Mouse (Mus musculus) heart, postnatal 0 days (tissue): ENCODE data around the gene Tapbpl. TPM values are rescaled to one million over a fixed set of nuclear protein-coding genes. Genes with fewer than 3 reads are reported as not detected.

Experiments used
- ATAC-seq: fragments of 200-750 bp; cut with Nextera tagmentation; 2 replicates; pipeline ENCODE4 v1.8.0; 2017; ENCODE audit warnings: low read depth, moderate number of reproducible peaks, moderate library complexity; ENCODE audit not compliant: insufficient read depth
- DNase-seq: peaks from one replicate; pipeline ENCODE4 v3.0.0-alpha.2; 2016; ENCODE audit warnings: low spot score
- H3K27ac ChIP-seq: fragments of 300-500 bp; sonication (generic); 2 replicates; pipeline ENCODE4 v1.5.1; 2014; ENCODE audit warnings: low read depth, mild to moderate bottlenecking
- H3K27me3 ChIP-seq: fragments of 300-500 bp; sonication (generic); 2 replicates; pipeline ENCODE4 v1.6.1; 2014; ENCODE audit warnings: low read length, mixed read lengths; ENCODE audit not compliant: control insufficient read depth, insufficient read depth
- H3K36me3 ChIP-seq: fragments of 300-500 bp; sonication (generic); replicated peaks from 2 replicates; pipeline ENCODE4 v1.6.1; 2014; ENCODE audit warnings: low read length, mixed read lengths; ENCODE audit not compliant: control insufficient read depth, insufficient read depth
- H3K4me1 ChIP-seq: fragments of 300-500 bp; sonication (generic); 2 replicates; pipeline ENCODE4 v1.6.1; 2014; ENCODE audit warnings: antibody characterized with exemption; ENCODE audit not compliant: control insufficient read depth, insufficient read depth
- H3K4me2 ChIP-seq: fragments of 300-500 bp; sonication (generic); 2 replicates; pipeline ENCODE4 v1.6.1; 2014; ENCODE audit warnings: low read depth, mild to moderate bottlenecking, low read length, moderate library complexity
- H3K4me3 ChIP-seq: fragments of 300-500 bp; sonication (generic); 2 replicates; pipeline ENCODE4 v1.5.1; 2014; ENCODE audit warnings: low read depth, low read length
- H3K9ac ChIP-seq: fragments of 300-500 bp; sonication (generic); replicated peaks from 2 replicates; pipeline ENCODE4 v1.6.1; 2014; ENCODE audit warnings: low read depth, low read length, mixed read lengths
- H3K9me3 ChIP-seq: fragments of 300-500 bp; sonication (generic); replicated peaks from 2 replicates; pipeline ENCODE4 v1.6.1; 2016; ENCODE audit warnings: low read length; ENCODE audit not compliant: control insufficient read depth
- CTCF ChIP-seq: IDR thresholded peaks from 2 replicates; pipeline ENCODE4 v1.5.1; 2016; ENCODE audit warnings: antibody characterized with exemption, control low read depth, low read depth
- EP300 ChIP-seq: IDR thresholded peaks from 2 replicates; pipeline ENCODE4 v1.6.1; 2016; ENCODE audit warnings: antibody characterized with exemption, low read depth
- WGBS: fragments of 180-500 bp; shearing (Covaris S2); extraction: QIAGEN DNeasy Blood & Tissue Kit; methylation state at CpG from one replicate; pipeline ENCODE4 v1.1.7; 2014; 5-methylcytosine and 5-hydroxymethylcytosine counted together
- polyA plus RNA-seq: library from polyadenylated mRNA; unstranded; fragments of >200 nt; fragmentation: Nextera tagmentation; extraction: Ambion mirVana; gene quantifications from 2 replicates; pipeline ENCODE4 v1.2.1, GENCODE M21; 2015
- total RNA-seq: library from RNA; depleted of rRNA; stranded (reverse); fragments of >200 nt; gene quantifications from 2 replicates; pipeline ENCODE4 v1.2.3, GENCODE M21; 2014; ENCODE audit warnings: low replicate concordance

Tapbpl gene
- total and polyA plus RNA-seq, 2 experiments from 2014 or later = 3.9 to 4.5 TPM

GRCm38 (mm10) chr6:125238396-125238795 is 6.7 kb upstream of the Tapbpl start:
- ATAC-seq = no peak

GRCm38 (mm10) chr6:125237421-125237820 is 5.8 kb upstream of the Tapbpl start:
- H3K27ac ChIP-seq = peak overlapping the region; percentile 48; the same call in 1 of the 2 replicates
- ATAC-seq = no peak
- no peak overlapping the region; the same call in 1 of the 2 replicates for H3K4me3 ChIP-seq
- no peak overlapping the region for H3K9ac ChIP-seq
- peaks cover 15% of the 10 kb centered on the region for H3K4me1 ChIP-seq
- TF ChIP-seq CTCF (no peak), EP300 (no peak)
- H3K9me3 ChIP-seq = no peaks in the 10 kb centered on the region
- H3K4me2 ChIP-seq = no peak overlapping the region; the same call in 1 of the 2 replicates
- no peak for DNase-seq
- no peaks in the 10 kb centered on the region for H3K27me3 ChIP-seq
- H3K36me3 ChIP-seq = no peaks in the 10 kb centered on the region
- 88% methylated on average over 4 of the region's 4 CpGs for WGBS

More at GRCm38 (mm10) chr6:125238396-125238795, 6.7 kb upstream of the Tapbpl start:
- no peak for DNase-seq
- Histone ChIP-seq H3K9ac (no peak overlapping the region; the same call in 1 of the 2 replicates), H3K4me2 (no peak overlapping the region), H3K4me3 (no peak overlapping the region), H3K36me3 (no peaks in the 10 kb centered on the region), H3K27me3 (no peaks in the 10 kb centered on the region), H3K9me3 (no peaks in the 10 kb centered on the region), H3K27ac (no peak overlapping the region), H3K4me1 (peaks cover 10% of the 10 kb centered on the region; the same call in 1 of the 2 replicates)
- 43% methylated on average over 6 of the region's 6 CpGs for WGBS
- no peak for TF ChIP-seq CTCF
- no peak for TF ChIP-seq EP300

- 51% methylated on average over 6 of the region's 6 CpGs for WGBS
- Histone ChIP-seq H3K9ac (no peak within 1 kb of the TSS; the same call in 1 of the 2 replicates), H3K27me3 (no peaks in the 10 kb centered on the region), H3K4me3 (peak within 1 kb of the TSS; percentile 31; the same call in 1 of the 2 replicates), H3K4me1 (peaks cover 21% of the 10 kb centered on the region), H3K27ac (peak within 1 kb of the TSS; percentile 48; the same call in 1 of the 2 replicates), H3K4me2 (no peak within 1 kb of the TSS; the same call in 1 of the 2 replicates), H3K36me3 (no peaks in the 10 kb centered on the region), H3K9me3 (no peaks in the 10 kb centered on the region)
- no peak for TF ChIP-seq CTCF
- no peak for TF ChIP-seq EP300
- DNase-seq (no peak), ATAC-seq (no peak)
Observed at GRCm38 (mm10) chr6:125236782-125237181, 5.1 kb upstream of the Tapbpl start, which contains the start of gene Cd27. Gene Cd27, minus strand, starts transcription at chr6:125237010.

- Histone ChIP-seq H3K4me2 (no peak overlapping the region), H3K9ac (no peak overlapping the region; the same call in 1 of the 2 replicates)
Observed at GRCm38 (mm10) chr6:125236341-125236740, 4.7 kb upstream of the Tapbpl start.

GRCm38 (mm10) chr6:125234520-125234828 is 2.8 kb upstream of the Tapbpl start:
- Histone ChIP-seq H3K27me3 (no peaks in the 10 kb centered on the region), H3K27ac (peak overlapping the region; percentile 58), H3K4me1 (peaks cover 22% of the 10 kb centered on the region), H3K36me3 (no peaks in the 10 kb centered on the region), H3K4me2 (peak overlapping the region; percentile 19; the same call in 1 of the 2 replicates), H3K9me3 (no peaks in the 10 kb centered on the region), H3K4me3 (peak overlapping the region; percentile 10), H3K9ac (no peak overlapping the region)
- ATAC-seq = no peak; the same call in 1 of the 2 replicates
- 48% methylated on average over 5 of the region's 5 CpGs for WGBS
- no peak for DNase-seq
- no peak for TF ChIP-seq EP300
- no peak for TF ChIP-seq CTCF

More at GRCm38 (mm10) chr6:125236341-125236740, 4.7 kb upstream of the Tapbpl start:
- Histone ChIP-seq H3K4me1 (peaks cover 21% of the 10 kb centered on the region), H3K9me3 (no peaks in the 10 kb centered on the region), H3K27ac (peak overlapping the region; percentile 48; the same call in 1 of the 2 replicates), H3K36me3 (no peaks in the 10 kb centered on the region), H3K27me3 (no peaks in the 10 kb centered on the region), H3K4me3 (peak overlapping the region; percentile 31; the same call in 1 of the 2 replicates)
- DNase-seq (no peak), ATAC-seq (no peak)
- WGBS = 80% methylated on average over 6 of the region's 6 CpGs
- TF ChIP-seq EP300 = no peak
- no peak for TF ChIP-seq CTCF
